Mouse (Mus musculus) forebrain, embryonic 15.5 days (tissue): ENCODE results near the gene Gm49416. TPM values are rescaled to one million over a fixed set of nuclear protein-coding genes. Genes with fewer than 3 reads are reported as not detected.

Experiments
- ATAC-seq: fragments of 200-750 bp; cut with Nextera tagmentation; replicated peaks from 2 replicates; pipeline ENCODE4 v1.8.0; 2017; ENCODE audit warnings: mild to moderate bottlenecking, moderate TSS enrichment, moderate library complexity
- H3K27ac ChIP-seq: fragments of 300-500 bp; sonication (generic); replicated peaks from 2 replicates; pipeline ENCODE4 v1.5.1; 2015; ENCODE audit warnings: mild to moderate bottlenecking, inconsistent platforms
- H3K27me3 ChIP-seq: fragments of 300-500 bp; sonication (generic); 2 replicates; pipeline ENCODE4 v1.6.1; 2015; ENCODE audit warnings: inconsistent platforms
- H3K36me3 ChIP-seq: fragments of 300-500 bp; sonication (generic); 2 replicates; pipeline ENCODE4 v1.6.1; 2015; ENCODE audit warnings: mild to moderate bottlenecking, inconsistent platforms
- H3K4me1 ChIP-seq: fragments of 300-500 bp; sonication (generic); 2 replicates; pipeline ENCODE4 v1.6.1; 2015; ENCODE audit warnings: inconsistent platforms
- H3K4me2 ChIP-seq: fragments of 300-500 bp; sonication (generic); replicated peaks from 2 replicates; pipeline ENCODE4 v1.6.1; 2015; ENCODE audit warnings: mild to moderate bottlenecking, inconsistent platforms
- H3K4me3 ChIP-seq: fragments of 300-500 bp; sonication (generic); 2 replicates; pipeline ENCODE4 v1.5.1; 2015; ENCODE audit warnings: mild to moderate bottlenecking, inconsistent platforms
- H3K9ac ChIP-seq: fragments of 300-500 bp; sonication (generic); replicated peaks from 2 replicates; pipeline ENCODE4 v1.6.1; 2015; ENCODE audit warnings: mild to moderate bottlenecking, inconsistent platforms
- H3K9me3 ChIP-seq: fragments of 300-500 bp; sonication (generic); 2 replicates; pipeline ENCODE4 v1.6.1; 2016; ENCODE audit warnings: inconsistent platforms
- WGBS: fragments of 180-500 bp; shearing (Covaris S2); methylation state at CpG from one replicate; pipeline ENCODE4 v1.1.7; 2015; ENCODE audit warnings: mixed read lengths; 5-methylcytosine and 5-hydroxymethylcytosine counted together
- polyA plus RNA-seq: library from polyadenylated mRNA; unstranded; fragments of >200 nt; fragmentation: Nextera tagmentation; extraction: Ambion mirVana; gene quantifications from 2 replicates; pipeline ENCODE4 v1.2.1, GENCODE M21; 2015

The Gm49416 gene
- polyA plus RNA-seq, 1 experiment from 2014 or later: 0.25 TPM

DNA sequence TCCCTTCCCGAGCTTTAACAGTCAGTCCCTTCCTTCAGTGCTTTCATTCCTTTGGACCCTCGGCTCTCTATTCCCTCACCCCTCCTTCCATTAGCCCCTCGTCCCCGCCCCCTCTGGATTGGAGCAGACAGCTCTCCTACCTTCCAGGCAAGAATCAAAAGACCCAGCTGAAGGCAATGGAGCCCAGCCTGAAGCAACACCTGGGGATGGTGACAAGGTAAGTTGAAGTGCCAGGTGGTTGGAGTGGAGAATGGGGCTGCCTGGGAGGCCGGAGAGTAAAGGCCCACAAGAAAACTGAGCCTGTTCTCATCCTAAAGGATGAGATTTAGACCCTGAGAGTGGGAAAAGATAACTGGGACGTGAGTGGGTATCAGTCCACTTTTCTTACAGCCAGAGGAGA lies 19.8 kb downstream of the Gm49416 start:
- no peak overlapping the region for H3K9ac ChIP-seq
- H3K4me1 ChIP-seq: no peaks in the 10 kb centered on the region
- H3K9me3 ChIP-seq: no peaks in the 10 kb centered on the region
- no peak for ATAC-seq
- H3K27ac ChIP-seq: no peak overlapping the region
- no peaks in the 10 kb centered on the region for H3K27me3 ChIP-seq
- peaks cover 96% of the 10 kb centered on the region for H3K36me3 ChIP-seq
- no peak overlapping the region for H3K4me2 ChIP-seq
- WGBS: 93% methylated on average over 6 of the region's 6 CpGs
- H3K4me3 ChIP-seq: no peak overlapping the region

DNA sequence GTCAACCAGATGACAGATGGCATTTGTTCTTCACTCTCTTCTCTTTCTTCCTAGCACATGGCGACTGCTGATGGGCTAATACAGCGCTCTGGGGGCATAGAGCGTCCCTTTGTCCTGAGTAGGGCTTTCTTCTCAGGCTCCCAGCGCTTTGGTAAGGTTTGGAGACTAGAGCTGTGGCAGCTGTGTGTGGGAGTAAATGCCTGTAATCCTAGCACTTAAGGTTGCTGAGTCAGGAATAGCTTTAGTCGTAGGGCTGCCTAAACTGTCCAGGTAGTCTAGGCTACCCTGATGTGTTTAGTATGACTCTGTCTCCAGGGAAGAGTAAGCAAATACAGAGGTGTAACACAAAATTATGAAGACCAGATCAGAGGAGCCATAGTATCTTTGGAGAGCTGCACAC lies 23.1 kb downstream of the Gm49416 start:
- ATAC-seq: no peak
- H3K27ac ChIP-seq: no peak overlapping the region

DNA sequence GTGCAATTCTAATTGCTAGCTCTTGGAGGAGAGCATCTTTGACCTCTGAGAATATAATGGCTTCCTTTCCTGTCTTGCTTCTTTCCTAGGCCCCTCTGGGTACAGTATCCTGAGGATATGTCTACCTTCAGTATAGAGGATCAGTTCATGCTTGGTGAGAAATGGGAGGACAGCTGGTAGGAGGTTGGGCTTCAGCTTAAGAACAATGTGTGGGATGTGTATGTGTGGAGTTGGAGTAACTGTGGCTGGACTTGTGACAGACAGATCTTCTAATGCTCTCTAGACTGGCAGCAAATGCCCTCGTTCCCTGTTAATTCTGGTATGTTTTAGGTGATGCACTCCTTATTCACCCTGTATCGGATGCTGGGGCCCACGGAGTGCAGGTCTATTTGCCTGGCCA lies 25.5 kb downstream of the Gm49416 start:
- WGBS: 95% methylated on average over 3 of the region's 3 CpGs
- Histone ChIP-seq H3K9ac (no peak overlapping the region), H3K9me3 (no peaks in the 10 kb centered on the region), H3K27me3 (no peaks in the 10 kb centered on the region), H3K4me1 (no peaks in the 10 kb centered on the region), H3K4me3 (no peak overlapping the region), H3K4me2 (no peak overlapping the region), H3K36me3 (peaks cover 77% of the 10 kb centered on the region), H3K27ac (no peak overlapping the region)
- ATAC-seq: no peak

More for the DNA sequence above, 23.1 kb downstream of the Gm49416 start:
- no peak overlapping the region for H3K4me2 ChIP-seq
- 87% methylated on average over 5 of the region's 5 CpGs for whole genome bisulfite sequencing
- no peak overlapping the region for H3K4me3 ChIP-seq
- H3K9me3 ChIP-seq: no peaks in the 10 kb centered on the region
- peaks cover 98% of the 10 kb centered on the region for H3K36me3 ChIP-seq
- no peaks in the 10 kb centered on the region for H3K27me3 ChIP-seq
- H3K4me1 ChIP-seq: no peaks in the 10 kb centered on the region
- H3K9ac ChIP-seq: no peak overlapping the region

DNA sequence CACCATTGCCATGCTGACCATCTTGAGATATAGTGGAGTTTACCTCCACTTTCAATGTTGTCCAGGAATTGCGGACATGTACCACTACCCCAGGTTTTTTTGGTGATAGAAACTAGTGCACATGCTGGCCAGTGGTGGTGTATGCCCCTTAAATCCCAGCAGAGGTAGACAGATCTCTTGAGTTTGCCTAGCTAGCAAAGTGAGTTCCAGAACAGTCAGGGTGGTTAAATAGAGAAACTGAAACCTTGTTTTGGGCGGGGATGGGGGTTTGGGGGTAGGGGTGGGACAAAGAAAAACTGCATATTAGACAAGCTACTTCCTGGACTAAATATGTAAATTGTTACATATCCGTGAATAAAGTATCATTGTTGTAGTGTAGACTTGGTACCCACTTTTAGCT lies 30.3 kb downstream of the Gm49416 start:
- 95% methylated on average over 3 of the region's 3 CpGs for WGBS
- H3K27ac ChIP-seq: no peak overlapping the region
- H3K4me1 ChIP-seq: peaks cover 18% of the 10 kb centered on the region
- no peak overlapping the region for H3K4me2 ChIP-seq
- H3K9me3 ChIP-seq: no peaks in the 10 kb centered on the region
- no peak overlapping the region for H3K9ac ChIP-seq
- peaks cover 29% of the 10 kb centered on the region for H3K36me3 ChIP-seq
- ATAC-seq: no peak
- H3K27me3 ChIP-seq: no peaks in the 10 kb centered on the region
- H3K4me3 ChIP-seq: no peak overlapping the region

DNA sequence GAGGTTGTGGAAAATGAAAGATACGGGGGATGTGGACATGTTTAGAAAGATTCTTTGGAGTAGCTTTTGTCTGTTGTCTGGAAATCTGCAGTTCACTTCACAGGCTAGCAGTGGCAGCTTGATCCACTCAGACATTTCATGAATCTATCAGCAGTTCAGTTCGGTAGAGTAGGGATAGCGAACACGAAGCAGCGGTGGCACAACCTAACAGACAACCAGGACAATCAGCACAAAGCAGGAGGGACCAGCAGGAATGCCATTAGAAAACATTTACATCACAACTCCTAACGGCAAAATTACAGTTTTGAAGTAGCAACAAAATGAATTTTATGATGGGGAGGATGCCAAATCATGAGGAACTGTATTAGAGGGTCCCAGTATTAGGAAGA lies 31.0 kb downstream of the Gm49416 start:
- H3K4me3 ChIP-seq: peak overlapping the region; percentile 74
- 0 out of 2 replicates have a peak, but pooled peaks have one; percentile 10 for ATAC-seq

DNA sequence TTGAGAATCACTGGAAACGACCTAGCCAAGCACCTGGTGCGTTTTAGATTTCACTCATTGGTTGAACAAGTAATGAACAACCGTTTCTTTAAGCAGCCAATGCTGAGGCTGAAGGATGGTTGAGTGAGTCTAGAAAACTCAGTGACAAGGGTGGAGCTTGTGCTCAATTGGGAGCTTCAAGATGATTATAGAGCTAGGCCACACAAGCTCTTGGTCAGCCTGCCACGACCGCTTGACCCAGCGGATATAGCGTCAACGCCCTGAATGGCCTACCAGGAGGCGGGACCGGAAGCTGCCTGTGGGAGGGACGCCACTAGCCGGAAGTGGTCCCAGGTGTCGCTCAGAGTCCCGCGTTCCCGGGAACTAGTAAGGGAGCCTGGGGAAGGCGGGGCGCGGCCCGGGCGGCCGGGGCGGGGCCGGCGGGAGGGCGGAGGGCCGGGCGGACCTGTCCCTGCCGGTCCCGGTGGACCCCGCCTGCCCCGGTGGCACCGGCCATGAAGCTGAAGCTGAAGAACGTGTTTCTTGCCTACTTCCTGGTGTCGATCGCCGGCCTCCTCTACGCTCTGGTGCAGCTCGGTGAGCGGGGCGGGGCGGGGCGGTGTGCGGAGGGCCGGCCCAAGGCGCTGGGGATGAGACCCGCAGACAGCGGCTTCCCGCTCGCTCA lies 31.5 kb downstream of the Gm49416 start, which contains the start of gene B3gat3:
TSS of gene B3gat3 (plus strand) at position 302 of the 664 bp plus-strand sequence.
- Histone ChIP-seq H3K4me2 (peak within 1 kb of the TSS; percentile 68), H3K36me3 (peaks cover 21% of the 10 kb centered on the region), H3K27me3 (no peaks in the 10 kb centered on the region), H3K4me1 (peaks cover 18% of the 10 kb centered on the region), H3K9ac (peak within 1 kb of the TSS; percentile 81), H3K27ac (peak within 1 kb of the TSS; percentile 85), H3K9me3 (no peaks in the 10 kb centered on the region), H3K4me3 (peak within 1 kb of the TSS; percentile 74)
- peak; percentile 98 for ATAC-seq
- WGBS: 2% methylated on average over 50 of the region's 50 CpGs

More for the DNA sequence above, 31.0 kb downstream of the Gm49416 start:
- peak overlapping the region; percentile 81 for H3K9ac ChIP-seq
- H3K4me1 ChIP-seq: peaks cover 18% of the 10 kb centered on the region
- 68% methylated on average over 6 of the region's 6 CpGs for WGBS
- H3K36me3 ChIP-seq: peaks cover 26% of the 10 kb centered on the region
- peak overlapping the region; percentile 68 for H3K4me2 ChIP-seq
- no peaks in the 10 kb centered on the region for H3K9me3 ChIP-seq
- peak overlapping the region; percentile 85 for H3K27ac ChIP-seq
- no peaks in the 10 kb centered on the region for H3K27me3 ChIP-seq

DNA sequence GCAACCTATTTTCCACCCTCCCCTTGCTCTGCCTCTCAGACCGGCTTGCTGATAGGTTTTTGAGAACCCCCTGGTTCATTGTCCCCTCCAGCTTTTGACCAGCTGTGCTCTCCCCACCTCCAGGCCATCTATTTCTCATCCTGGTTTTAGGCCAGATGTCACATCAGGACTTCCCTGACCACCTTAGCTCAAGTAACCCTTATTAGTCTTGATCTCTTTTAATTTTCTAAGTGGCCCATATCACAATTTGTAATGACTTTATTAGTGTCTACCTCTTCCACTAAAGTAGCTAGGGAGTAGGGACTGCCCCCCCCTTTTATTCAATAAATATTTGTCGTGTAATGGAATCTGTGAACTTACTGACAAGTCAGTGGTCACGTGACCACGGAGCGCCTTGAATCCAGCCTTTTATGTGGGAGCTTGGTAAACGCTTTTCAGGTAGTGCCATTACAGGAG lies 32.1 kb downstream of the Gm49416 start:
- Histone ChIP-seq H3K9ac (peak overlapping the region; percentile 81), H3K4me2 (peak overlapping the region; percentile 68), H3K27me3 (no peaks in the 10 kb centered on the region), H3K4me3 (peak overlapping the region; percentile 74), H3K4me1 (peaks cover 18% of the 10 kb centered on the region), H3K27ac (peak overlapping the region; percentile 85), H3K9me3 (no peaks in the 10 kb centered on the region), H3K36me3 (peaks cover 19% of the 10 kb centered on the region)
- no peak; the same call in 1 of the 2 replicates for ATAC-seq
- WGBS: under 1% methylated on average over 6 of the region's 6 CpGs

DNA sequence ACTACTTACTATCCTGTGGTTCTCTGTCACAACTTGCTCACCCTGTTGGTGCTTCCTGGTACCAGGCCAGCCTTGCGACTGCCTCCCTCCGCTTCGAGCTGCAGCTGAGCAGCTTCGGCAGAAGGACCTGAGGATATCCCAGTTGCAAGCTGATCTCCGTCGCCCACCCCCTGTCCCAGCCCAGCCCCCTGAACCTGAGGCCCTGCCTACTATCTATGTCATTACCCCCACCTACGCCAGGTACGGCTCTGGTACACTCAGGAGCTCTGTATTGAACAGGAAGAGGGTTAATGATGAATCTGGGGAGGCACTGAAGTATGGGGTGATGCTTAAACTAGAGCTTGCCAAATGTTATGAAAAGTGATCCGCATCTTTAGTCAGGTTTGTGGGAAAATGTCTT lies 33.0 kb downstream of the Gm49416 start:
- WGBS: 84% methylated on average over 9 of the region's 9 CpGs
- H3K4me1 ChIP-seq: peaks cover 18% of the 10 kb centered on the region
- H3K36me3 ChIP-seq: peaks cover 21% of the 10 kb centered on the region
- no peak overlapping the region for H3K27ac ChIP-seq
- no peaks in the 10 kb centered on the region for H3K27me3 ChIP-seq
- H3K9me3 ChIP-seq: no peaks in the 10 kb centered on the region
- no peak for ATAC-seq
- H3K4me3 ChIP-seq: peak overlapping the region; percentile 74
- H3K4me2 ChIP-seq: 0 out of 2 replicates have a peak overlapping the region, but pooled peaks have one; percentile 8
- no peak overlapping the region for H3K9ac ChIP-seq

DNA sequence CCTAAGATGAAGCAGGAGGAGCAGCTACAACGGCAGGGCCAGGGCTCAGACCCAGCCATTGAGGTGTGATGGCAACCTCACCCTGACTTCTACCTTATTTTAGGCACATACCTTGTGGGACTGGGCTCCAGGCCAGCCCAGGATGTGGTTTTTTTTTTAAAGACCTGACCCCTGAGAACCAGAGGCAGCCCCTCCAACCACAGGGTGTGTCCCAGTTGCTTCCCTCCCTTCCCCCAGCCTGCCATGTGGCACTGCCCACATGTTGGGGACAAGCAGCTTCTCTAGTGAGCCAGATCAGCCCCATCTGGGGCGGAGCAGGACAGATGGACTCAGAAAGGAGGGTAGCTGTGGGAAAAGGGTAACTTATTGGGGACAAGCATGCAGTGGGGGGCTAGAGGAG lies 38.0 kb downstream of the Gm49416 start:
- H3K36me3 ChIP-seq: peaks cover 28% of the 10 kb centered on the region
- peaks cover 18% of the 10 kb centered on the region for H3K4me1 ChIP-seq
- no peaks in the 10 kb centered on the region for H3K27me3 ChIP-seq
- 91% methylated on average over 2 of the region's 2 CpGs for WGBS
- H3K4me2 ChIP-seq: no peak overlapping the region
- no peak overlapping the region for H3K27ac ChIP-seq
- no peak overlapping the region for H3K9ac ChIP-seq
- no peak overlapping the region for H3K4me3 ChIP-seq
- H3K9me3 ChIP-seq: no peaks in the 10 kb centered on the region
- no peak for ATAC-seq

DNA sequence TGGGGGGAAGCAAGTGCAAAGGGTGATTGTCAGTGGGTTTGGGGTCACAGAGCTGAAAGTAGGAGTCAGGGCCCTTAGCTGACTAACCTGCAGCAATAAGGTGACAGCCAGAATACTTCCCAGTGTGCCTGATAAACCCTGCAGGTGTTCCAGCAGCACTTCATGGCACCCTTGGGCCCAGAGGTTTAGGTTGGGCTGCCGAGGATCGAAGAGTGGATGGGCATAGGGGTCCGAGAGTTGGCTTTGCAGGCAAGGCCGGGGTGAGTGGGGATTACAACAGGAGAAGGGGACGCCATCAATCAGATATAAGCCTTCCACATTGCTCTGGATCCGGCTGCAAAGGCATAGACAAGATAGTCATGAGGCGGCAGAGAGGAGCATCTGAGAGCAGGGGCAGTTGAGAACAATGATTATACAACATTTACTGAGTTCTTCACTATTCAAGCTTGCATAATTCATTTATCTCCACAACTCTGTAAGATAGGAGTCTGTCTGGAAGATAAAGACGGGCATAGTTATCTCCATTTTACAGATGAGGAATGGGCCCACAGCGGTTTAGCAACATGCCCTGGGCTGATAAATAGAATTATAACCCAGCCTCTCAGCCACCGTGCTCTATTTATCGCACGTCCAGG lies 39.3 kb downstream of the Gm49416 start:
- H3K4me3 ChIP-seq: no peak overlapping the region
- no peaks in the 10 kb centered on the region for H3K9me3 ChIP-seq
- H3K4me1 ChIP-seq: peaks cover 16% of the 10 kb centered on the region
- no peak overlapping the region for H3K9ac ChIP-seq
- 92% methylated on average over 12 of the region's 12 CpGs for WGBS
- H3K27ac ChIP-seq: no peak overlapping the region
- H3K36me3 ChIP-seq: peaks cover 28% of the 10 kb centered on the region
- ATAC-seq: no peak
- no peaks in the 10 kb centered on the region for H3K27me3 ChIP-seq
- H3K4me2 ChIP-seq: no peak overlapping the region

DNA sequence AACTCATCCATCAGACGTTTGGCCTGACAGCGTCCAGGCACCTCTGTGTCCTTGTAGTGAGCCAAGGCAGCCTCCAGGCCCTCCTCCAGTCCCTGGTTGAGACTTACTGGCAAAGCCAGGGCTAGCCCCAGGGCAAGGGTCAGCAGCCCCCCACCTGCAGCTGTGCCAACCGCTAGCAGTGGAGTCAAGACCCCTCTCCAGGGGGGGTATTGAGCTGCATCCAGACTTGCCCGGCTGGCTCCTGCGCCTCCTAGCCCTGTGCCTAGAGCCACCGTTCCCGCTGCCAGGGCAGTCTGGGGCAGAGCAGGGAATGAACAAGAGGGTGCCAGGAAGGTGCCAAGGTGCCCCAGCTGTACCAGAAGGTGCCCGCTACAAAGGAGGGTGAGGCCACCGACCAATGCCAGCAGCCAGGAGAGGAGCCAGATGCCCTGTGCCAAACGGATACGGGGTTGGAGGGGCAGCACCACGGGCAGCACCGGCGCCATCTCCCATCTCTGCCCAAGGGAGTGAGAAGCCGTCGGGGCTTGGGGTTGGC lies 40.0 kb downstream of the Gm49416 start:
- 11% methylated on average over 16 of the region's 16 CpGs for WGBS
- H3K9ac ChIP-seq: peak overlapping the region; percentile 59
- peak; percentile 33; the same call in 1 of the 2 replicates for ATAC-seq
- no peaks in the 10 kb centered on the region for H3K27me3 ChIP-seq
- H3K9me3 ChIP-seq: no peaks in the 10 kb centered on the region
- H3K4me3 ChIP-seq: peak overlapping the region; percentile 50
- peak overlapping the region; percentile 67 for H3K4me2 ChIP-seq
- peaks cover 28% of the 10 kb centered on the region for H3K36me3 ChIP-seq
- H3K4me1 ChIP-seq: peaks cover 16% of the 10 kb centered on the region
- H3K27ac ChIP-seq: 0 out of 2 replicates have a peak overlapping the region, but pooled peaks have one; percentile 12
